Mouse (Mus musculus): ENCODE data around the gene Ddx49.

Ddx49 gene

DNA sequence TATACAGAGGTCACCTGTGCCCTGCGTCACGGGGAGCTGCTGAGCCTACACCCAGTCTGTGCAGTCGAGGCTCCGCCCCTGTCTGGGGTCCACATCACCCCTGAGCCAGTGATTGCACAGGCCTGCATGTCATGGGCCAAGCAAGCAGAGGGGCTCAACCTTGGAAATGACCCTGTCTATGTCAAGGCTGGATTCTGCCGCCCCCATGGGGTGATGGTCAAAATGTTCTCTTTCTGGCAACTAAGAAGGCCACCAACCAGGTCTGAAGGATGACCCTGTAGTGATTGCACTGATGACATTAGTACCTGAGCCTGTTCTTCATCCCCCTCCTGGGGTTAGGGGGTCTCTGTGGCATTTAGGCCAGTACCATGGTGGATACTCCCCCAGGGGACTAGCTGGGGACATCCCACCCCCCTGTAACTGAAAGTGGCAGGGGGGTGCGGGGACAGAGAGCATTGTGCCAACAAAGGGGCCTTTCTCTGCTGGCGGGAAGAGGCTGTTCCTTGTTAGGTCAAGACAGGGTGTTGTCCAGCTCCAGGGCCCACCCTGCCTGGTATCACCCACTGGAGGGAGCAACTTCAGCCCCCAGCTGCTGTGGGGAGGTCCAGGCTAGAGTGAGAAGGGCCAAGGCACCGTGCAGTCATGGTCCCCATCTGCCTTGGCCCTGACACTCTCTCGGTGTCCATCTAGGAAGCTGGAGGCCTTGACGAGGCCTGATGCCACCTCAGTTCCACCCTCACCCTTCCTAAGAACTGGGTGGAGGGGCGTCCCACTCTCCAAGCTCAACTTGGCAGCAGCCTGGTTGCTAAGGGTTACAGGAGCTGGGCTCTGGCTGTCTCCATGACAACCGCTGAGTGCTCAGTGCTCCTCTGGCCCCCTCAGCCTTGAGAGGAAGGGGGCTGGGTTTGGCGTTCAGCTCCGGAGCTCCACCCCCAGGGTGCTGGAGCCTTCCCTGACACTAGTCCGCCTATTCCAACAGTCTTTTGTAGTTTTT is 14.5 kb upstream of the Ddx49 start:
- DNase-seq (ENCODE audit: low read depth, low spot score) = peak; percentile 57

DNA sequence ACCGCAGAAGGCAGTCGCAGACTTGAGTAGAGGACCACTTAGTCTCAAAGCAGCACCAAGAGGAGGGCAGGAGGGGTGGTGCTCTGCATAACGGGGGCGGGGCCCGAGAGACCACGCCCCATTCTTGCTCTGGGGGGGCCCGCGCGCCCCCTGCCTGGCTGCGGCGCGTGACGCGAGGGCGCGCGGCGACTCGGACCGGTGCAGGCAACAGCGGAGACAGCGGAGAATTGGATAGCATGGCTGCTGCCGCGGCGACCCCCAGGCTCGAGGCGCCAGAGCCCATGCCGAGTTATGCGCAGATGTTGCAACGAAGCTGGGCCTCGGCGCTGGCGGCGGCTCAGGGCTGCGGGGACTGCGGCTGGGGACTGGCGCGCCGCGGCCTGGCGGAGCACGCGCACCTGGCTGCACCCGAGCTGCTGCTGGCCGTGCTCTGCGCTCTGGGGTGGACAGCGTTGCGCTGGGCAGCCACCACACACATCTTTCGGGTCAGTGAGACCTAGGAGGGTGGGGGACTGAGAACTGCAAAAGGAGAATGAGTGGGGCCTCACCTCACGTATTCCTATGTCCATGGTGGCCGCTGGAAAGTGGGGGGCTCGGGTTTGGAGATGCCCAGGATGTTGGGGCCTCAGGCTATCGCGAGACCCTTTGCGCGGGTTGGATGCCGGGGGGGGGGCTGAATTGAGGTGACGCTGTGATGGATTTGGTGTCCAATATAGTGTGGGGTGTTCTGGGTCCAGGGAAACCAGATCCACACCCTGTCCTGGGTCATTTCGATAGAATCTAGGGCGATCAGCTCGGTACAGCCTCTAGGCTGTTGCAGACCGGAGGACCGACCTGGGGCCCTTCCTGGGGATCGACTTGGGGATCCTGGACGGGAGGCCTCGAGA is 13.6 kb upstream of the Ddx49 start, which contains the start of gene Cers1:
Gene Cers1 (plus strand): TSS at position 152 of the 887 bp plus-strand sequence.
- DNase-seq (ENCODE audit: low read depth, low spot score) = peak; percentile 76

DNA sequence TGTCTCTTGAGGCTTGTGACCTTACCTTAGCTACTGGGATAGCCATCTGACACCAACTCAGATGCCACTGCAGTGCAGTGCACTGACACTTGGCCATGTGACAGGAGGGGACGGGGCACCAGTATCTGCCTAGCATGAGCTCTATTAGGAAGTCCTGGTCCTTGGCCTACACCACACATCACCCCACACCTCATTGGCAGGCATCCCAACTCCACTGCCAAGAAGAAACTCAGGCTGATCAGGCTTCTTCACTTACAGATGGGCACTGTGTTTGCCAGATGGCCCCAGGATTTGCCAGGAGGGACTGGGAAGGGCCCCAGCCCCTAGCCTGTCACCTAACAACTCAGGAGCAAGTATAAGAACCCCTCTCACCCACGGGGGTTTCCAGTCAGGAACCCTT is 11.1 kb upstream of the Ddx49 start:
- DNase-seq (ENCODE audit: low read depth, low spot score) = peak; percentile 97

DNA sequence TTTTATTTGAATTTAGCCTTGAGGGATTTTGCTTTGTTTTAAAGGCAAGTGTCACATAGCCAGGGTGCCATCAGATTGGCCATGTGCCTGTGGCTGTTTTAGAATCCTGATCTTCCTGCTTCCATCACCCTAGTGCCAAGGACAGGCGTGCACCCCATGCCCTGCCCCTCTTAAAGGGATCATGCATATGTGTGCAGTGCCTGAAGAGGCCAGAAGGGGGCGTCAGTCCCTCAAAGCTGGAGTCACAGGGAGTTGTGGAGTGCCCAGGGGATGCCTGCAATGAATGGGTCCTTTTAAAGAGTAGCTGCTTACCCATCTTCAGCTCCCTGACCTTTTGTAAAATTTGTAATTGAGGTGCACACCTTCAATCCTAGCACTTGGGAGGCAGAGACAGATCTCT is 7.0 kb upstream of the Ddx49 start:
- no peak for DNase-seq (ENCODE audit: low read depth, low spot score)

DNA sequence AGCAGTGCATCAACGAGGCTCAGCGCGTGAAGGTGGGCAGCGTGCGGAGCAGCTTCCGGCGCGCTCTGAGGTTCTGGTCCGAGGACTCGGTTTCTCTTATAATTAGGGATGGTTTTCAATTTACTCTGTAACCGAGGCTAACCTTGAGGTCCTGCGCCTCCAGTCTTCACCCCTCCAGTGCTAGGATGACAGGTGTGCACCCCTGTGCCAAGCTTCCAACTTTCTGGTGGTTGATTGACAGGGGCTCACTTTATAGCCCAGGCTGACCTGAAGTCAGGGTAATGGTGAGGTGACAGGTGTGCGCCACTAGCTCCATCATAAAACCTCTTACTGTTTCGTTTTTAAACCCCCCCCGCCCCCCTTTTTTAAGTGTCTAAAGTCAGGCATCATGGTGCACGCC is 612 bp upstream of the Ddx49 start:
- no peak for DNase-seq (ENCODE audit: low read depth, low spot score)

DNA sequence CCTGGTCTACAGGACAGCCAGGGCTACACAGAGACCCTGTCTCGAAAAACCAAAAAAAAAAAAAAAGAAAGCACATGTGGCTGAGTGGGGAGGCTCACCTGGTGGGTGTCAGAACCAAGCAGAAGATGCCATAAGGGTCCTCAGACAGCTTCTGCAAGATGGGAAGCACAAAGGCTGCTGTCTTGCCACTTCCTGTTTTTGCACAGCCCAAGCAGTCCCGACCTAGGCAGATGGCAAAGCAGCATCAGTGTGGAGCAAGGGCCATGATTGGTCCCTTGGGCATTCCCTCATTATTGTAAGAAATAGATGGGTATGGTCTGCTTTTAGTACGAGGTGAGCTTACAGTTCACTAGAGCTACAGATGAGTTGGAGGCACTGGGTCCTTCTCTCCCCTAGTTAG is 1.4 kb downstream of the Ddx49 start:
- DNase-seq (ENCODE audit: low read depth, low spot score) = no peak

DNA sequence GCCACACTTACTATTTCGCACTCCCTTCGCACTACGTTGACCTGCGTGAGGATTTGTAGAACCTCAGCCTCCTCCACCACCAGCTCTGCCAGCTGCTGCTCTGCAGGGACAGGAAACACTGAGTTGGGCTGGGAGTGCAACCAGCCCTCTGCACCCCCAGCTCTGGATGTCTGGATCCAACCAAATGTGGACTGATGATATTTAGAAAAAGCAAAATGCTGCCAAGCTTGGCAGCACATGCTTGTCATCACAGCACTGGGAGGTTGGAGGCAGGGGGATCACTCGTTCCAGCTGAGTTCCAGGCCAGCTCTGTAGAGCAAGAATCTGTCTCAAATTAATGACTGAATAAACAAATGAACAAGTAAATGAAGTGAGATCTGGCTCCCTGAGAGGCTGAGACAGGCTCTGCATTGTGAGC is 8.3 kb downstream of the Ddx49 start:
- no peak for DNase-seq (ENCODE audit: low read depth, low spot score)

DNA sequence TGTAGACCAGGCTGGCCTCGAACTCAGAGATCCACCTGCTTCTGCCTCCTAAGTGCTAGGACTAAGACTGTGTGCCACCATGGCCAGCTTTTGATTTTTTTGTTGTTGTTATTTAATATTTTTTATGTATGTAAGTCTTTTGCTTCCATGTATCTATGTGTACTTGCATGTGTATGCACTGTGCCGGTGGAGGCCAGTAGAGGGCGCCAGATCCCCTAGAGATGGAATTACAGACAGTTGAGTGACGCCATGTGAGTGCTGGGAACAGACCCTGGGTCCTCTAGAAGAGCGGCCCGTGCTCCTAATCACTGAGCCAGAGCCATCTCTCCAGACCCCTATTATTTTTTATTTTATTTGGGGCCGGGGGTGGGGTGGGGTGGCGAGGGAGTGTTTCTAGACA is 15.6 kb downstream of the Ddx49 start:
- DNase-seq (ENCODE audit: low read depth, low spot score) = no peak

DNA sequence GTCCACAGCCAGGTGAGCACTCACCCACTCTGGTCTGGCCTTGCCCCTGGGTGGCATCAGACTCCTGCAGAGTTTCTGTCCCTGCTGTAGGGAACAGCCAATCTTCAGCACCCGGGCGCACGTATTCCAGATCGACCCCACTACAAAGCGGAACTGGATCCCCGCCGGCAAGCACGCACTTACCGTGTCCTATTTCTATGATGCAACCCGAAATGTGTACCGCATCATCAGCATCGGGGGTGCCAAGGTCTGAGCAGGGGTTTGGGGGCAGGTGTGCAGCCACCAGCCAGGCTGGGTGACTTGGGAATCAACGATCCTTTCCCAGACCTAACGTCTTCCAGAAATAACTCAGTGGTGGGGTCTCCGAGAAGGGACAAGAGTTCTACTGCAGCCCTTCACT is 17.0 kb downstream of the Ddx49 start:
- DNase-seq (ENCODE audit: low read depth, low spot score) = no peak

DNA sequence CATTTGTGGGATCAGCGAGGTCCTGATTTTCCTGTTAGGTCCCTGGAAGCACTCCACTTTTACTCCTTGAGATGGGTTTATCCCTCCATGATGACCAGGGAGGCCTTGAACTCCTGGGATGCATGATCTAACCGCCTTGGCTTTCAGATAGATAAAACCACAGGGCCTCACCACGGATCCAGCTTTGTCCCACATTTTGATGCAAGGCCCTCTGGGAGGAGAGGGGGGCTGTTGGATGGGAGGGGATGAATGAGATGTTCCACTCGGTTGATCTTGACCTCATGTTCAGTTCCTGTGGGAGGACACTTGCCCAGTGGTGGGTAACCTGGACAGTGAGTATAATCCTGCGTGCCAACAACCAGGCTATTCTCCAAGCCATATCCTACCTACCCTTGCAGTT is 17.9 kb downstream of the Ddx49 start:
- DNase-seq (ENCODE audit: low read depth, low spot score) = no peak

DNA sequence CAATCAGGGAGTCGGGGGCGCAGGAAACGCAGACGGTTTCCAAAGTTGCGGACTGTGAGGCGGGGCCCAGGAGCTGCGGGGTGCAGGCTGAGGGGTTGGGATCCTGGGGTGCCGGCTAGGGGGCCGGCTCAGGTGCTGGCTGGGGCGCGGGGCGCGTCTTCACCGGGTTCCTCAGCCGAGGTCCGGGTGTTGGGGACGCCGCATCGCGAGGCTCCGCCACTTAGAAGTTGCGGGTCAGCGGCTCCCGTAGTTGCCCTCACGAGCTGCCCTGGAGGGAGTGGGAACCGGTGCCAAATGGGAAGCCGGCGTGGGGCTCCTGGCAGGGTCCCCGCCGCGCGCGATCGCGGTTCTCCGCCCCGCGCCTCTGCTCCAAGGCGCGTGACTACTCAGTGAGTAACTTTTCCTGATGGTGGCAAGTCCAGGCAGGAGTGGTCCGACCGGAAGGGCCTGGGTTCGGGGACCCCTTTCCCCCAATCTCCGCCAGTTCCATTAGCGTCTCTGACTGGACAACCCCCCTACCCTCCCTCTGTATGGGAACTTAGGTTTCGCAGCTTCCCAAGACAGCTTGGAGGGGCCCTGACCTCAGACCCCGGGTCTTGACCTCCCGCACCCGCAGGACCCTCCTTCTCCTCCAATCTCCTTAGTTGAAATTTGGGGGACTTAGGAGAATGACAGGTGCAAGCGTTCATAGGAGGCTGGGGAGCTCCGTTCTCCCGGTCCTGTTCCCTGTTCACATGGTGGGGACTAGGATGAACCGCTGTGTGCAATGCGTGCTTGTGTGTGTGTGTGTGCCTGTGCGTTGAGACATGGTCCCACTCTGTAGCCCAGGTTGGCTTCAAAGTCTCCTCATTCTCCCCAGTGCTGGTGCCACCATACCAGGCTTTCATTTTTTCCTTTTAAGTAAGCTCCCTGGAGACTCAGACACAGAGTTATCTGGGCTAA is 18.9 kb downstream of the Ddx49 start:
- no peak for DNase-seq (ENCODE audit: low read depth, low spot score)

DNA sequence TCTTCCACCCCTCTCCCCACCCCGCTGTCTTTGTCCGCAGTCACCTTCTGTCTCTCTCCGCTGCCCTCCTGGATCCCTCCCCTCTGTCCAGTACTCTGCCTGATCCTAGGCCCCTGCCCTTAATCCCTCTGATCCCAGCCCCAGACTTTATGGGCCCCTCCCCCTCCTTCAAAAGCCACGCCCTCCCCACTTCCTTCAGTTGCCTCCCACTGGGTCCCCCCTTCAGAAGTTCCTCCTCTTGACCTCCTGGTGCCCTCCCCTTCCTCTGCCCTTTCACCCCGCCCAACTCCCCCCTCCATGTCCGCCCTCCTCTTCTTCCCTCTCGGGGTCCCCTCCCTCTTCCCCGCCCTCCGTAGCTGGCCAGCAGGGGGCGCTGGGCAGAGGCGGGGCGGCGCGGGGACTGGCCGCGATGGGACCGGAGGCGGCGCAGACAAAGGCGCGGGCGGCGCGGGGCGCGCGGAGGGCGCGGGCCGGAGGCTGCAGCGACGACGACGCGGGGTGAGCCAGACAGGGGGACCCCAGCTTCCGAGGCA is 19.6 kb downstream of the Ddx49 start, which contains the start of gene Homer3:
Gene Homer3 (plus strand): TSS at position 225 of the 533 bp plus-strand sequence.
- DNase-seq (ENCODE audit: low read depth, low spot score) = peak; percentile 93

DNA sequence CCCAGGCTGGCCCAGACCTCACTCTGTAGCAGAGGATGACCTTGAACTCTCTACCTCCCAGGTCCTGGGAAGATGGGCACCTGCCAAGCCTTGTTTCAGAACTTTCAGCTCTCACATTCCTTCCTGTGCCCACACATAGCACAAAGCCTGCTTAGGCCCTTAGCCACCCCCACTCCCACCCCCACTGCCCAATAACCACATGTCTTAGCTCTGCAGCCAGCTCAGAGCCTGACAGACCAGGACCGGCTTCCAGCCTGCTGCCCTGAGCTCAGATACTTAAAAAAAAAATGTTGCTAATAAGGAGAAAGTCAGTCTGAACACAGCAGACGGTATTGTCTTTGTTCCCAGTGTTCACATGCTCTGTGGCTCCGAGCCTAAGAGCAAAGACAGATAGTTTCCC is 21.3 kb downstream of the Ddx49 start:
- no peak for DNase-seq (ENCODE audit: low read depth, low spot score)

DNA sequence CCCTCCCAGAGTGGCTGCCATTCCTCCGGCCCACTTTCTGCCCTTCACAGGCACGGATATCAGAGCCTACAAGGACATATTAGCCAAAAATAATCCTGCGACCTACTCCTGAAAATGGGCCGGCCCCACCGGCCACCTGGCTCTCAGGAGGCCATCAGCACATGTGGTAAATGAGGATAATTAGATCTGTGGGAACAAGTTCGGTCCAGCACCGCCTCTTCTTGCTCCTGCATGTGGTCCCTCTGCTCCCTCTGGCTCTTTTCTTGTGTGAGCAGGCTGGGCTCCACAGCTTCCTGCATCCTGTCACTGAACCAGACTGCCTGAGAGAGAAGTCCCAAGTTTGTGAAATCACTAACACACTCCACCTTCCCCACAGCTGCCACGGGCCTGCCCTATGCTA is 23.0 kb downstream of the Ddx49 start:
- DNase-seq (ENCODE audit: low read depth, low spot score) = no peak

DNA sequence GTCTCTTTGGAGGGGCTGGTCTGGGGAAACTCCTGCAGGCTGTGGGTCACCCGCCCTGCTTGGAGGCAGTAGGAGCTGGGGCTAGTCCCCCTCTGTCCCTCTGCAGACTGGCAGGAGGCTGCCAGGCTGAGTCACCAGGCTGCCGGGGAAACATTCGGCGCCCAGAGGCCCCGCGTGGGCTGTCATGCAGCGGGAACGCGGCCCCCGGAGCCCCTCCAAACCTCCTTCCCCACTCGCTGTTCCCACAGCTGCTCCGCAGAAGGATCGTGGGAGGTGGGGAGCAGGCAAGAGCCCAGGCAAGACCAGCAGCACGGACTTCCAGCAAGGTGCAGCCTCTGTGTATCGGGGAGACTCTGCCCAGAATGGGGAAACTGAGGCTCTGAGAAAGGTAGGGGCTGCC is 24.1 kb downstream of the Ddx49 start:
- no peak for DNase-seq (ENCODE audit: low read depth, low spot score)

DNA sequence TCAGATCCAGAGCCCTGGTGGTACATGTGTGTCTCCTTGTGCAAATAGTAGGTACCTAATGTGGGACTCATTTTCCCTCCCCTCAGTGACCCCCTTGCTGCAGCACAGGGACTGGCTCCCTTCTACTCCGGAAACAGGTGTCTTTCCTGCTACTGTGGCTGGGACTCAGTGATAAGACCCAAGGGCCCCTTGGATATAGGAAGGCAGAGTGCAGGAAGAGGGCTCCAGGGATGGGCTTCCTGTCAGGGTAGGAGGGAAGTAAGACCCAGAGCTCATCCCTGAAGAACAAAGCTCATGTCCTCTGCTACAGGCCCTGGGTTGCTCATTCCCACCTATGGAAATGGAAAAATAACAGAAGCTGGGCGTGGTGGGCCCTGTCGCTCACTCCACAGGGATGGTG is 25.8 kb downstream of the Ddx49 start:
- no peak for DNase-seq (ENCODE audit: low read depth, low spot score)

DNA sequence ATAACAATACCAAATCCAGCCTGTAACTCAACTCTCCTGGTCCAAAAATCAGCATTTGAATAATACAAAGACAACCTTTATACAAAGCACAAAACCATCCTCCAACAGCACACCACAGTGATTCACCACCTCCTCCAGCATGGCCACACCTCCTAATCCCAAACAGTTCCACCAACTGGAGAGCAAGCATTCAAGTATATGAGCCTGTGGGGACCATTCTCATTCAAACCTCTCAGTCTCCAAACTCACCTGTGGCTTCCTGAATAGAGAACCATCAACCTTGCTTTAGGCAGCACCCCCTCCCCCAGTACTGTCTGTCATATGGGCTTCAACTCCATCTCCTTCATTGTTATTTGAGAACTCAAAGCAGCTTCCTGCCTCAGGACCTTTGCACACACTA is 27.9 kb downstream of the Ddx49 start:
- no peak for DNase-seq (ENCODE audit: low read depth, low spot score)

DNA sequence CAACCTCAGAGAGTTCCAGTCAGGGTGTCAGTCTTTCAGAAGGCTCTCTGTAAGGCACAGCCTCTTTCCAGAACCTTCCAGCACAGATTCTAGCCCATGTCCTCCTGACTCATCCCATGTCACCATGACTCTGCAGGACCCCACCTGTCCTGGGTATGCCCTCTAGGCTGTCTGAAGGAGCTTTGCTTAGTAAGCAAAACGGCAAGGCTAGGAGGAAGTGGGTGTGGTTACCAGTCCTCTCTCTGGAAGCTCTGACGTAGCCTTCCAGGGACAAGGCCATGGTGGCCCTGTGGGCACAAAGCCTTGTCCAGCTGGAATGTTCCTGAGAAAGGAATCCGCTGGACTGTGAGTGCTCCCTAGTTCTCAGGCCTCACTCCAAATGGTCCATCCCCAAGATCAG is 29.3 kb downstream of the Ddx49 start:
- DNase-seq (ENCODE audit: low read depth, low spot score) = no peak

DNA sequence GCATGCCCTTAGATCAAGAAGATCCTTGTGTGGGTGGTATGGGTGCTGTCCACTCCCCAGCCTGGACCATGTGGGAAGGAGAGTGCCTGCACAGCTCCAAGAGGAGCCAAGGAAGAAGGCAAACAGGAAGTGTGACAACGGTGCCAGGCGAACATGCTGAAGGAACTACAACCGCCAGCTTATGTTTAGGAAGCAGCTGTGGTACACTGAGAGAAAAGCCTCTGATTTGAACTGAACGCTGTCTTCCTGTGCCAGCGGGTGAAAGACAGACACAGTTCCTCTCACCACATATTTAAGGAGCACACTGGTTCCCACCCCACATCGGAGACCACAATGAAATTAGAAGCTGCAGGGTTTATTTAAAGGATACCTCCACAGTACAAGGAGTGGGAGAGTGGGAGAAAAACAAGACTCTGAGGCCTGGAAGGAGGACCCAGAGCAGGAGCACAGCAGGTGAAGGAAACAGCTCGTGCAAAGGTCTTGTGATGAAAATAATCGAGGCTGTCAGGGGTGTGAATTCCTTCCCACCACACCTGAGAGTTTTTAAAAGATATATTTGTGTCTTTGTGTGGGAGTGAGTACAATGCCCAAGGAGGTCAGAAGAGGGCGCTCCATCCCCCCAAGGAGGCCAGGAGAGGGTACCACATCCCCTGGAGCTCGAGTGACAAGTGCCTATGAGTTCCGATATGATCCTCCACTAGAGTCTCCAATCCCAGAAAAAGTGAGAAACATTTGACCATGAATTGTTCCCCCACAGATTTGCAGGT is 33.3 kb downstream of the Ddx49 start:
- DNase-seq (ENCODE audit: low read depth, low spot score) = no peak

DNA sequence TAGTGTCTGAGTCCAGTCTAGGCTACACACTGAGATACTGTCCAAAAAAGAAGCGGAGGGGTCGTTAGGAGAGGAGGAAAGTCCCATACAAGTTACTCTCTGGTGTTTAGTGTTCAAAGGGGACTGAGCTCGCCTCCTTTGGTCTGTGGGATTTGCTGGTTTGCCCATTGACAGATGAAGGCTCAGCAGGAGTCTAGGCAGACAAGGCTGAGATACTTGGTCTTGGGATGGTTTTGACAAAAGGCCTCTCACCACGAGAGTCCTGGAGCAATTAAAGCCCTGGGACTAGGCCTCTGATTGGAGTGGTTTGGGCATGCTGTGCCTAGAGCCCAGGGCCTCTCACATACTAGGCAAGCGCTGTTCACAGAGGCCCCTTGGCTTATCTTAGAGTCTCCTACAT is 34.0 kb downstream of the Ddx49 start:
- no peak for DNase-seq (ENCODE audit: low read depth, low spot score)

All from skeletal muscle tissue, adult 2 months (tissue).